Mouse (Mus musculus) cerebellum, postnatal 10 days (tissue): ENCODE data around the gene Ypel2.
"Not testable (repeated sequence)": the region's sequence is repeated elsewhere in the genome, so short reads cannot be mapped to it uniquely, and the experiment has no call there.

Experiments
- DNase-seq, 2 experiments: peaks; one replicate each; pipeline ENCODE4 v3.0.0; 2021; ENCODE audit warnings: mixed read lengths in 2 of 2

Ypel2 gene

GRCm38 (mm10) chr11:86993041-86994037, at the start of gene Ypel2:
Gene Ypel2 (minus strand): TSS chr11:86993707.
- peak; percentile 98 to 99 for DNase-seq

GRCm38 (mm10) chr11:87043052-87043451, 49.5 kb upstream of the Ypel2 start:
- no peak for DNase-seq

- DNase-seq: no peak
Measured at GRCm38 (mm10) chr11:87039307-87039963, 45.9 kb upstream of the Ypel2 start.

GRCm38 (mm10) chr11:87036180-87036579, 42.7 kb upstream of the Ypel2 start:
- no peak for DNase-seq

- no peak for DNase-seq
Measured at GRCm38 (mm10) chr11:87028212-87028611, 34.7 kb upstream of the Ypel2 start.

GRCm38 (mm10) chr11:87026096-87026875, 32.8 kb upstream of the Ypel2 start:
- no peak for DNase-seq

GRCm38 (mm10) chr11:87025351-87025750, 31.8 kb upstream of the Ypel2 start:
- DNase-seq: no peak

- DNase-seq: not testable (repeated sequence)
Measured at GRCm38 (mm10) chr11:87023240-87023639, 29.7 kb upstream of the Ypel2 start.

GRCm38 (mm10) chr11:87022765-87023164, 29.3 kb upstream of the Ypel2 start:
- DNase-seq: no peak

- no peak for DNase-seq
Measured at GRCm38 (mm10) chr11:87021551-87021950, 28.0 kb upstream of the Ypel2 start.

GRCm38 (mm10) chr11:87020449-87020848, 26.9 kb upstream of the Ypel2 start:
- DNase-seq: no peak

GRCm38 (mm10) chr11:87019431-87019830, 25.9 kb upstream of the Ypel2 start:
- DNase-seq: no peak

GRCm38 (mm10) chr11:87018081-87018480, 24.6 kb upstream of the Ypel2 start:
- DNase-seq: no peak

- DNase-seq: no peak
Measured at GRCm38 (mm10) chr11:87015691-87016090, 22.2 kb upstream of the Ypel2 start.

- DNase-seq: peak; percentile 76 to 87
Measured at GRCm38 (mm10) chr11:87010476-87010875, 17.0 kb upstream of the Ypel2 start.

GRCm38 (mm10) chr11:87007371-87007770, 13.9 kb upstream of the Ypel2 start:
- no peak for DNase-seq

GRCm38 (mm10) chr11:87004960-87005755, 11.7 kb upstream of the Ypel2 start:
- DNase-seq: no peak

GRCm38 (mm10) chr11:87002078-87002829, 8.7 kb upstream of the Ypel2 start:
- peak in 1 of 2 experiments; percentile 22 for DNase-seq

- DNase-seq: no peak
Measured at GRCm38 (mm10) chr11:87001217-87001616, 7.7 kb upstream of the Ypel2 start.

- DNase-seq: no peak
Measured at GRCm38 (mm10) chr11:86996266-86996665, 2.8 kb upstream of the Ypel2 start.

- peak; percentile 70 to 75 for DNase-seq
Measured at GRCm38 (mm10) chr11:86995625-86996221, 2.2 kb upstream of the Ypel2 start.
